Mouse (Mus musculus) layer of hippocampus, adult 18-20 months (tissue): ENCODE results near the gene Dync1li1. TPM values are rescaled to one million over a fixed set of nuclear protein-coding genes. Genes with fewer than 3 reads are reported as not detected.
A peak's percentile ranks its signal among the peaks of the same experiment; 100 is the strongest.
"Not testable (repeated sequence)": the region's sequence is repeated elsewhere in the genome, so short reads cannot be mapped to it uniquely, and the experiment has no call there.

Experiments
- DNase-seq, 2 experiments: peaks; one replicate each; pipeline ENCODE4 v3.0.0; 2022; ENCODE audit warnings: low spot score in 2 of 2
- long read RNA-seq: library from polyadenylated mRNA; stranded (forward); transcript quantifications from one replicate; pipeline ENCODE4 v2.0.0, GENCODE M21; 2021
- total RNA-seq, 2 experiments: library from RNA; stranded (reverse); gene quantifications; 2 replicates each; pipeline ENCODE4 v1.2.3; 2021

Gene Dync1li1
- total RNA-seq: 10 to 100 TPM; 97.0 to 99.2 TPM
- long read RNA-seq, transcript Dync1li1-201 (13 exons, 2,601 nt): major isoform, 97 of 104 reads
- long read RNA-seq, partial matches to known transcripts: 4 of 104 reads
- long read RNA-seq, other reads (novel, unspliced or antisense): 3 of 104 reads

DNA sequence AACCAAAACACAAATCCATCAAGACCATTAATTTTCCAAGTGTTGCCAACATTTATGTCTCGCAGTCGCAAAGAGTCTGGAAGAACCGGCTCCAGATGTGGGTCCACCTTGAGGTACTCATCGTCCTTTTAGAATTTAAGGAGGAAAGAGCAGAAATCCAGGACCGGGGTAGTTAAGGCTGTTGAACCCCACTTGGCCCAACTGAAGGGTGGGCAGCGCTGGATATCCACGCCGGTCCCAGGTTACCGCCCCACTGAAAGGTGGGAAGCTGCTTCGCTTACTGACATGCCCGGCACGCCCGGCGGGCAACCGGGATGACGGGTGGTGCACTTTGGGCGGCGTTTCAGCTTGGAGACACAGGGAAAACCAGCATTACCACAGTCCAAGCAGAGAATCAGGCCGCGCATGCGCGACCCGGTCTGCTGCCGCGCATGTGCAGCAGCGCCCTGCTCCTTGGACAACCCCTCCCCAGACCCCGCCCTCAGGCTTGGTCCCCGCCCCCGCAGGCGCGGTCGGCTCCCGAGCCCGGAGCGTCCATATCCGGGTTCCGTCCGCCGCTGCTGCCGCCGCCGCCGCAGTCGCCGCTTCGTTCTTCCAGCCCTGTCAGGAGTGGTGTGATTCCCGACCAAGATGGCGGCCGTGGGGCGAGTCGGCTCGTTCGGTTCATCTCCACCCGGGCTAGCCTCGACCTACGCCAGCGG, at the start of gene Dync1li1:
Gene Dync1li1 (plus strand): TSS at position 539 of the 701 bp plus-strand sequence.
- DNase-seq: peak; percentile 95 to 98

- no peak for DNase-seq
These were observed 49.3 kb upstream of the Dync1li1 start for GRCm38 (mm10) chr9:114639186-114639748.

- peak; percentile 93 to 97 for DNase-seq
These were observed 48.5 kb upstream of the Dync1li1 start, which contains the start of gene Cnot10 for GRCm38 (mm10) chr9:114639839-114640646. Cnot10 (minus strand) TSS chr9:114640184.

- DNase-seq: peak; percentile 72 to 91
These were observed 41.8 kb upstream of the Dync1li1 start for GRCm38 (mm10) chr9:114646556-114647505.

DNA sequence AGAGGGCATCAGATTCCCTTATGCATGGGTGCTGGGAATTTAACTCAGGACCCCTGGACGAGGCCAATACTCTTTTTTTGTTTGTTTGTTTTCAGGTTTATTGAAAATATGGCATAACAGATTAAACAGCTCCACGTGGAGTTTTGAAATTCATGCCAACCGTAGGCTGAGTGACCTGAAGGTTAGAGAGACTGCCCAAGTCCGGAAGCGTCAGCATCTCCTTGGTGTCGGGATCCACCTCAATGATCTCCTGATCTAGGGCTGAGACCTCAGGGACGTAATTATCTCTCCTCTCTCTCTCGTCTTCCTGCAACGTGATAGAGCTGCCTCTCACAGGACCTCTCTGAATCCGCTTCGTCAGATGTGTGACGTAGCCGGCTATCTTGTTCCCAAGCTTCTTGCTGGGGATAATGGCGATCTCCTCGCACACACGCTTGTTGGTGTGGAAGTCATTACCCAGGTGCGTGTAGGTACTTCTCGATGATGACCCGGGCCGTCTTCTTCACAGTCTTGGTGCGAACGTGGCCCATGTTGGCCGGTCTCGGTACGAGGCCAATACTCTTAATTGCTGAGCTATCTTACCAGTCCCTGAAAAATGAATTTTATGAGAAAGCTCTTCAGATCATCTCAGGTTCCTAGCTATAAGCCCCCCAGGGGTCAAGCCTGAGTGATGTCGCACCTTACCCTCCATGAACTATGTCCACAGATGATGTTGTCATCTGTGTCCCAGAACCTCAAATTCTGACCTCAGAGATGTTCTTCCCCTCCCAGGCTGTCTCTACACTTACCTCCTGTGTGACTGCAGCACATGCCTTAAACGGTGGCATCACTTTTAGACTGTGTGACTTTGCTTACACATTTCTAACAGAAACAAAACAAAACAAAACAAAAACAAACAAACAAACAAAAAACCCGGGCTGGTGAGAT, 40.8 kb upstream of the Dync1li1 start:
- DNase-seq: no peak

DNA sequence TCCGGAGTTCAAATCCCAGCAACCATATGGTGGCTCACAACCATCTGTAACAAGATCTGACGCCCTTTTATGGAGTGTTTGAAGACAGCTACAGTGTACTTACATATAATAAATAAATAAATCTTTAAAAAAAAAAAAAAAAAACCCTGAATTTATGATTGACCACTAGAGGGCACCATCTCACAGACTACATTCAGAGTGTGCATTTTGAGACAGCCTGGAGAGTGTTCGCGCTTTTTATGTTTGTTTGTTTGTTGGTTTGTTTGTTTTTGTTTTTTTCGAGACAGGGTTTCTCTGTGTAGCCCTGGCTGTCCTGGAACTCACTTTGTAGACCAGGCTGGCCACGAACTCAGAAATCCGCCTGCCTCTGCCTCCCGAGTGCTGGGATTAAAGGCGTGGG, 40.1 kb upstream of the Dync1li1 start:
- not testable (repeated sequence) for DNase-seq

GRCm38 (mm10) chr9:114649371-114649770, 39.2 kb upstream of the Dync1li1 start:
- DNase-seq: no peak

GRCm38 (mm10) chr9:114650938-114651634, 37.5 kb upstream of the Dync1li1 start:
- DNase-seq: no peak

GRCm38 (mm10) chr9:114655356-114655755, 33.2 kb upstream of the Dync1li1 start:
- no peak for DNase-seq

DNA sequence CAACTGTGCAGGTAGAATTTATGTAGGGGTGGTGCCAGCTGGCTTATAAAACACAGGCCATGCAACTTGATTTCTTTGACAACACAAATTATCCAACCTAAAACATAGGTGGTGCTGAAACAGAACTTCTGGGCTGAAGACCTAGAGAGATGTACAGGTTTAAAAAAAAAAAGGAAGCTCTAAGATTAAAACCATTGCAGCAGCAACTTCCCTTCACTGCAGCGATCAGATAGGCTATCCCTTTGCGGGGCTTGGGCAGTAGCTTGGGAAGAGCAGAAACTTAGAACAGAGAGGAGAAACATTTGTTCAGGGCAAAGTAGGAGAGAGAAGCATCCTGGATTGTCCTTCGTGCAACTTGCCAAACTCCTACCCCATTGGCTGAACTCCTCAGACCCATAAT, 31.9 kb upstream of the Dync1li1 start:
- no peak for DNase-seq

- DNase-seq: peak in 1 of 2 experiments; percentile 47
These were observed 28.1 kb upstream of the Dync1li1 start for GRCm38 (mm10) chr9:114660506-114660905.

GRCm38 (mm10) chr9:114660983-114661382, 27.6 kb upstream of the Dync1li1 start:
- no peak for DNase-seq

GRCm38 (mm10) chr9:114661991-114662390, 26.6 kb upstream of the Dync1li1 start:
- no peak for DNase-seq

DNA sequence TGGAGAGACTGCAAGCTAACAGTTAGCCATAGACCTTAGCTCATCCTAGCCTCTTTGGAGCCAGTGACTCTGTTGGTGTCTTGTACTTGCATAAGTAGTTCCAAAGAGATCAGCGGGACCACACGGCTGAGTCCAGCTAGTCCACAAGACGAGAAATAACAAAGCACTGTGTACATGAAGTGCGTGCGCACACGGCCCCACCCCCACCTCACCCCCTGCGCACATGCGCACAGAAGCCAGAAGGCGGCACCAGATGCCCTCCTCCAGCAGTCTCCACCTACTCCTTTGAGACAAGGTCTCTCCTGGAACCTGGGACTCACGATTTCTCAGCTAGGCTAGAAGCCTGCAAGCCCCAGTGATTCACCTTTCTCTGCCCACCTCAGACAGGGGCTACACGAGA, 24.8 kb upstream of the Dync1li1 start:
- no peak for DNase-seq

- DNase-seq: no peak
These were observed 21.7 kb upstream of the Dync1li1 start for GRCm38 (mm10) chr9:114666858-114667257.

GRCm38 (mm10) chr9:114668047-114668446, 20.5 kb upstream of the Dync1li1 start:
- DNase-seq: no peak

GRCm38 (mm10) chr9:114669011-114669410, 19.6 kb upstream of the Dync1li1 start:
- no peak for DNase-seq

DNA sequence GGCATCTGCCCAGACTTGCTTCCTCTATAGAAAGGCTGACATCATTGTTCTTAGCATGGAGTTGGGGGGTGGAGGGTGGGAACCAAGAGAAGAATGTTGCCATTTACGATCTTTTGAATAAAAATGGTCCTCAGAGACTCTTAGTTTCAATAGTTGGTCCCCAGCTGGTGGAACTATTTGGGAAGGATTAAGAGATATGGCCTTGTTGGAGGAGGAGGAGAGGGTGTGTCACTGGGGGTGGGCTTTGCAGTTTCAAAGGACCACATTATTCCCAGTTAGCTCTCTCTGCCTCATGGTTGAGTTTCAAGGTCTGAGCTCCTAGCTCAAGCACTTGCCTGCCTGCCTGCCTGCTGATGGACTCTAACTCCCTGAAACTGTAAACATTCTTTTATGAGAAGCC, 16.6 kb upstream of the Dync1li1 start:
- DNase-seq: no peak
